Mouse (Mus musculus) adrenal gland (tissue): Measurements from ENCODE around the gene Kmt2a.

Source experiments
- intact Hi-C: fragments of 180-260 bp; cut with DNase I; formaldehyde crosslinking; loops from one replicate; pipeline ENCODE4 v1.15.1; 2025

Gene Kmt2a

GRCm38 (mm10) chr9:44767101-44768028 is 113.7 kb downstream of the Kmt2a start, which contains the start of the genes Arcn1 and Ift46:
Arcn1 (minus strand) TSS chr9:44767845.
Ift46 (plus strand) TSS chr9:44767908.
- intact Hi-C loops, result no loop called here

GRCm38 (mm10) chr9:44760873-44761272 is 120.2 kb downstream of the Kmt2a start:
- intact Hi-C loops, result no loop called here
